Mouse (Mus musculus) erythroblast, embryonic 14.5 days (primary cell): ENCODE measurements around the gene Extl2.

Experiments
- GATA1 ChIP-seq: IDR thresholded peaks from 2 replicates; pipeline ENCODE4 v1.6.1; 2012; ENCODE audit warnings: low read length, inconsistent platforms, mixed read lengths
- TAL1 ChIP-seq: IDR thresholded peaks from 3 replicates; pipeline ENCODE4 v1.6.1; 2012; ENCODE audit warnings: low read length, inconsistent platforms, mixed read lengths

GRCm38 (mm10) chr3:115968745-115969530 lies 38.3 kb upstream of the Extl2 start:
- TF ChIP-seq TAL1 (no peak), GATA1 (no peak)
